Mouse (Mus musculus) cerebellum, postnatal 36 days (tissue): Measurements from ENCODE around the gene St3gal4.

Source experiments
- DNase-seq, 2 experiments: peaks; one replicate each; pipeline ENCODE4 v3.0.0; 2021 to 2022; ENCODE audit warnings: mixed read lengths in 2 of 2

The St3gal4 gene

GRCm38 (mm10) chr9:35128564-35128963 lies 9.5 kb upstream of the St3gal4 start:
- DNase-seq: no peak

- DNase-seq: no peak
Measured at GRCm38 (mm10) chr9:35127561-35127960, 8.5 kb upstream of the St3gal4 start.

- DNase-seq: no peak
Measured at GRCm38 (mm10) chr9:35127147-35127546, 8.1 kb upstream of the St3gal4 start.

- no peak for DNase-seq
Measured at GRCm38 (mm10) chr9:35124678-35124955, 5.5 kb upstream of the St3gal4 start.

GRCm38 (mm10) chr9:35123804-35124677 lies 5.0 kb upstream of the St3gal4 start:
- no peak for DNase-seq

- DNase-seq: no peak
Measured at GRCm38 (mm10) chr9:35123456-35123803, 4.4 kb upstream of the St3gal4 start.

- DNase-seq: no peak
Measured at GRCm38 (mm10) chr9:35122551-35123266, 3.6 kb upstream of the St3gal4 start.

- DNase-seq: no peak
Measured at GRCm38 (mm10) chr9:35118563-35118962, 505 bp downstream of the St3gal4 start.

- DNase-seq: no peak
Measured at GRCm38 (mm10) chr9:35117384-35118295, 1.4 kb downstream of the St3gal4 start.

GRCm38 (mm10) chr9:35116391-35117381 lies 2.4 kb downstream of the St3gal4 start:
- DNase-seq: peak; percentile 57 to 68

GRCm38 (mm10) chr9:35115804-35116203 lies 3.3 kb downstream of the St3gal4 start:
- DNase-seq: no peak

GRCm38 (mm10) chr9:35115299-35115698 lies 3.8 kb downstream of the St3gal4 start:
- no peak for DNase-seq

- no peak for DNase-seq
Measured at GRCm38 (mm10) chr9:35114234-35114633, 4.8 kb downstream of the St3gal4 start.

- DNase-seq: peak in 1 of 2 experiments; percentile 16
Measured at GRCm38 (mm10) chr9:35111941-35112595, 7.0 kb downstream of the St3gal4 start.

GRCm38 (mm10) chr9:35111446-35111845 lies 7.6 kb downstream of the St3gal4 start:
- DNase-seq: no peak

- DNase-seq: no peak
Measured at GRCm38 (mm10) chr9:35110567-35110966, 8.5 kb downstream of the St3gal4 start.

- no peak for DNase-seq
Measured at GRCm38 (mm10) chr9:35110051-35110450, 9.0 kb downstream of the St3gal4 start.

GRCm38 (mm10) chr9:35108916-35109315 lies 10.2 kb downstream of the St3gal4 start:
- DNase-seq: peak; percentile 25 to 37

GRCm38 (mm10) chr9:35108066-35108465 lies 11.0 kb downstream of the St3gal4 start:
- peak in 1 of 2 experiments; percentile 27 for DNase-seq

- DNase-seq: no peak
Measured at GRCm38 (mm10) chr9:35107396-35107795, 11.7 kb downstream of the St3gal4 start.
